Mouse (Mus musculus) thymus, adult 2 months (tissue): ENCODE results near the gene Atf4.
A peak's percentile ranks its signal among the peaks of the same experiment; 100 is the strongest.

Source experiments
- CTCF ChIP-seq: fragments of 200-500 bp; IDR thresholded peaks from 2 replicates; pipeline ENCODE4 v1.5.1; 2012; ENCODE audit warnings: mild to moderate bottlenecking, control low read depth, low read length, moderate library complexity, borderline replicate concordance; ENCODE audit not compliant: control insufficient read depth, poor library complexity, insufficient read depth; ENCODE audit errors: extremely low read depth
- POLR2A ChIP-seq: fragments of 200-500 bp; IDR thresholded peaks from 2 replicates; pipeline ENCODE4 v1.6.1; 2012; ENCODE audit warnings: mild to moderate bottlenecking, low read length, control low read depth, moderate library complexity; ENCODE audit not compliant: control insufficient read depth, poor library complexity, insufficient read depth; ENCODE audit errors: extremely low read depth

- TF ChIP-seq CTCF: peak; percentile 93
- no peak for TF ChIP-seq POLR2A
These were observed 29.8 kb upstream of the Atf4 start for GRCm38 (mm10) chr15:80225208-80225607.
